Mouse (Mus musculus): ENCODE measurements around the gene Cyb5d1. TPM values are rescaled to one million over a fixed set of nuclear protein-coding genes. Genes with fewer than 3 reads are reported as not detected.

Gene Cyb5d1
- total RNA-seq, 4 experiments from 2014 or later = 37.5 to 51.2 (median 46.5) TPM

DNA sequence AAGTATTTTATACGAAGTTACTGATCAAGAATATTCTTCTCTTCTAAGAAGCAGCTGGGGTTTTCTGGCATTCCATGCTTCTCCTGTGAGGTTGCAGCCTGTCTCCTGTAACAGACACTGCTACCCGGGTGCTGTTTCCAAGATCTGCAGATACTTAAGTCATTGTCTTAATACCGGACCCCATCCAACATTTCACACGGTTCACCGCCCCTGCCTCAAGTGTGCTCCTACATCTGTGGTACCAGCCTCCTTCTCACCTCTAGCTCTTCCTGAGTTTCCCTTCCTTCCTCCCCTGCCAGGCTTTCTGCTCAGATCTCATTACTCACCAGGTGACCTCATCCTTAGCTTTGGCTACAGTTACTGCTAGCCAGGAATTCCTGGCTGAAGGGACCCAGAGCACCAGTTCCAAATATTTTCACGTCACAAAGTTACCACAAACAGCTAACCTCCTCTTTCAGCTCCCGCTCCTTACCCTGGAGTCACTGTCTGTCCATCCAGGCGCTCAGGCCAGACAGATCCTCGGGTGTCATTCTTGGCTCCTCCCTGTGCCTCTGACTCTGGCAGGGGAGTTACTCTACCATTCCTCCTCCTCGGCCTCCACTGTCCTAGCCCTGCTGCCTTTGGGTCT, 12.8 kb downstream of the Cyb5d1 start:
- DNase-seq (ENCODE audit: low spot score in 2 of 2) = no peak

DNA sequence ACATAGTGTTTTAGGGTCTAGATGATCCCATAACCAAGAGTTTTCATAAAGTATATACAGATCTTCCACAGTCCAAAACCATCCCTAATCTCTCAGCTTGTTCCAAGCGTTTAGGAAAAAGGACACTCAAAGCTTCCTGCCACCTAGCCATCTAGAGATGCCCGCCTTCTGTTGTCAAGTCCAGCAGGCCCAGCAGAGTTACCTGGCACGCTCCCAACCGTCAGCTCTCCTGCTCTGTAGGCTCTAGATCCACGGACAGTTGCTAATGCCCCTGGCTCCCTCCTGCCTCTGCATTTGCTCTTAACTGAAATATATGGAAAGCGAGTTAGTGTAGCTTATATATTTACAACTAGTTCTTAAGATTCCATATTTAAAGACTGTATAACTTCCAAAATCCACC, 14.1 kb downstream of the Cyb5d1 start:
- no peak for DNase-seq (ENCODE audit: low spot score in 2 of 2)

DNA sequence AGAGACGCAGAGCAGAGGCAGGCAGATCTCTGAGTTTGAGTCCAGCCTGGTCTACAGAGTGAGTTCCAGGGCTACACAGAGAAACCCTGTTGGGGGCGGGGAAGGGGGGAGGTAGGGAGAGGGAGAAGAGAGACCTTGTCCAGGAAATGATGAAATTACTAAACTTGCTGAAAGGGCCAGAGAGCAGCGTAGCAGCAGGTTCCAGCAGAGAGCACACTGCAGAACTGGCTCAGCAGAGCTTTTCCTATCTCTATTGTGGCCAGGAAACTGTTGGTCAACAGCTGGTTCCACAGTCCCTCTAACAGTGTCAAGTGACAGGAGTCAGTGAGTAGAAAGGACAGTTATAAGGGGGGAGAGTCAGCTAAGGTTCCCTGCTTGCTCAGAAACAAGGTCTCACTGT, 15.8 kb downstream of the Cyb5d1 start:
- no peak for DNase-seq (ENCODE audit: low spot score in 2 of 2)

DNA sequence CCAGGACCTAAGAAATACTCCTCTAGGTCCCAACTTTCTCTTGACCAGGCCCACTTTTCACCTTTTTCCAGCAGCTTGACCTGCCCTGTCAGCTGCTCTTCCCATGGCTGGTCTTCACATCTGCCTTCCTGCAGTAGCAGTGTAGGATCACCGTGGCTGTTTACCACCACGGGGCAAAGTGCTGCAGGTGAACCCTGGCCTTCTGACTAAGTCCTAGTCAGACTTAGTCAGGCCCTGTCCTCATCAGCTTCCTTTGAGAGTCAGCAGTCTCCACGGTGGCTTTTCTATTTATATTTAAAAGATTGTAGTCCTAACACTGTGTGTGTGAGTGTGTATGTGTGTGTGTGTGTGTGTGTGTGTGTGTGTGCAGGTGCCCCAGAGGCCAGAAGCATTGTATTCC, 17.7 kb downstream of the Cyb5d1 start:
- no peak for DNase-seq (ENCODE audit: low spot score in 2 of 2)

DNA sequence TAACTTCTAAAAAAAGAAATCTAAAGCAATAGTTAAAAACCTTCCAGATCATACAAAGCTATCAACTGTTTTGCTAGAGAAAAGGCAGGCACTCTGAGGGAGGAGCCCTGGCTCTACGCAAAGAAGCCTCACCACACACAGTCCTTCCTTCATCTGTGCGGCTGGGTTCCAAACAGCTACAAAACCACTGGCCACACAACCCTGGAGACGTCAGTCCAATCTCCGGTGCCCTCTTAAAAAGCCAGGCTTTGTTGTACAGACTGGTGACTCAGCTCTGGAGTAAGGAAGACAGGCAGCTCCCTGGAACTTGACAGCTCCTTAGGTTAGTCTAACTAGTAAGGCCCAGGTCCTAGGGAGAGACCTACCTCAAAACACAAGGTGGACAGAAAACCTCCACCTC, 19.8 kb downstream of the Cyb5d1 start:
- no peak for DNase-seq (ENCODE audit: low spot score in 2 of 2)

DNA sequence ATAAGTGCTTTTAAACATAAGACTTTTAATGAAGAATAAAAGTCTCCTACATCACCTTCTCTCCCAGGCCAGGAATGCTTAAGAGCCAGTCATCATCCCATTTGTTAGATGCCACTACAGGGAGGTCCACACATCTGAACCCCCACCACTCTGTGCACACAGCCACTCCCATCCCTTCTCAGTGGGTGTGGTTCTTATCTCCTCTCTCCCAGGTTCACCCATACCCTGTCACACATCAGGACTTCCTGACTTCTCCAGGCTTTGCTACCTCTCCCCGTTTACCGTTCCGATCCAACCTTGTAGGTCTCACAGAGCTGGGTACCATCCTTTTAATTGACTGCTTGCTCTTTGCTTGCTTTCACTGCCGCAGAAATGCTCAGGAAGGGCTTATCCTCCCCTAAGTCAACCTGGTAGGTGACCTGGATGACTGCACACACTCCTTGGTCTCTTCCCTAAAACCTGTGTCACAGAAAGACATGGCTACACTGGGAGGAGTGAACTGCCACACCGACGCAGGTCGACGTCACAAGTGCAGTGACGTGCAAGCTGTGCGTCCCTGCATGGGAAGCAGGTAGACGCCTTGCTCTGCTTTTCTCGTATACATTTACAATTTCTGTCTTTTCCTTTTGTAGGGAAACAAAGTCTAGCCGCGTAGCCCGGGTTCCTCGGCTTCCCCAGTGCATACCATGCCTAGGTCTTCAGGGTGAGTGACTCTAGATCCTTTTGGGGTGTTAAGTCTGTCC, 22.0 kb downstream of the Cyb5d1 start:
- no peak for DNase-seq (ENCODE audit: low spot score in 2 of 2)

DNA sequence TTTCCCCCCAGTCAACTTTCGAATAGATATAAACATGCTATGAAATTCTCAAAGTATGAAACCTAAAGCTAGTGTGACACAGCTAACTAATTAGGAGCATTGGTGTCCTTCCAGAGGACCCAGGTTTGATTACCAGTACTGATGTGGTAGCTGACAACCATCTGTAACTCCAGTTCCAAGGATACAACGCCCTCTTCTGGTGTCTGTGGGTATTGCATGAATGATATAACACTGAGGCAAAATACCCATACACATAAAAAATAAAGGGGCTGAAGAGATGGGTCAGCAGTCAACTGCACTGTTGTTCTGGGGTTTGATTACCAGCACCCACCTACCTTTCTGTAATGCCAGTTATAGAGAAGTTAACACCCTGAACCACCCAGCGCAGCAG, 22.7 kb downstream of the Cyb5d1 start:
- DNase-seq (ENCODE audit: low spot score in 2 of 2) = no peak

DNA sequence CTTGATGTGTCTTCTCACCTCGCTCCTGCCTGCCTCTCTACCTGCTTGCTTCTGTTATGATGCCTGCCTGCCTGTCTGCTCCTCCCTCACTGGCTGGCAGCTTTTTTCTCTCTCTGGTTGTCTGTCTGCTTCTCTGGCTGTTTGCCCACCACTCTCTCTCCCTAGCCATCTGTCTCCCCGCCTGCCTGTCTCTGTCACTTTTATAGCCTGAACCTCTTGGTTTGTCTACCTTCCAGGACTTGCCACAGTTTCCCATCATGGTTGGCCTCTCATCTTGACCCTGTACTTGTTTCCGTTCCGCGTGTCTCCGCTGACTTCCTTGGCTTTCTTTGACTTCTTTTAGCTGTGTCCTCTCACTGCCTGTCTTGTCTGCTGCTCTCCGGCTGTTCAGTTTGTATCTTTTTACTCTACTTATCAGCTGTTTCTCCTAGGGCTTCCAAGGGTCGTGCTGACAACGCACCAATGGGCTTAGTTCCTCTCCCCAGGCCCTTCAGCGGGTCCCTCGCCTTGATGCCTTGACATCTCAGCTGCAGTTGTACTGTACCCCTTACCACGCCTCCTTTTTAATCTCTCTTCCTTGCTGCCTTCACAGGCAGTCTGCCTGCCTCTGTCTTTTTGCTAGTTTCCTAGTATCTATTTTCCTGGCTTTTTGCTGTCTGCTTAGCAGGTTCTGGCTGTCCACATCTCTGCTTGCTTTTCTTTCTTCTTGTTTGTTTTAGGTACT, 23.2 kb downstream of the Cyb5d1 start:
- peak; percentile 82 to 87 for DNase-seq (ENCODE audit: low spot score in 2 of 2)

DNA sequence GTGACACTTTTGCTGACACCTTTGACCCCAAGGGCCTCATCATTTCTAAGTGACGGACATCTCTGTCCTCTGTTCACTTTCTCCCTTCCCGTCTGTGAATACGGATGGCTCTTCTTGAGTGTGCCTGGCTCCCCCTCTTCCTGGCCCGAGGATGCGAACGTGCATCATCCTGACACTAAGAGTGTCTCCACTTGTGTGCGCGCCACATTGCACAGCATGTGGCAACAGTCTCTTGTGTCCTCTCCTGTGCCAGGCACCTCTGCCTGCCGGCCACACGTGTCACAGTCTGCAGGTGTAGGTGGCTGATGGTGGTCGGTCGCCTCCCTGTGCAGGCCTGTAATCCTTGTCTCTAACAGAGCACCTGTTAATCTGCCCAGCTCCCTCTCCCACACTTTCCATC, 23.8 kb downstream of the Cyb5d1 start:
- DNase-seq (ENCODE audit: low spot score in 2 of 2) = no peak

DNA sequence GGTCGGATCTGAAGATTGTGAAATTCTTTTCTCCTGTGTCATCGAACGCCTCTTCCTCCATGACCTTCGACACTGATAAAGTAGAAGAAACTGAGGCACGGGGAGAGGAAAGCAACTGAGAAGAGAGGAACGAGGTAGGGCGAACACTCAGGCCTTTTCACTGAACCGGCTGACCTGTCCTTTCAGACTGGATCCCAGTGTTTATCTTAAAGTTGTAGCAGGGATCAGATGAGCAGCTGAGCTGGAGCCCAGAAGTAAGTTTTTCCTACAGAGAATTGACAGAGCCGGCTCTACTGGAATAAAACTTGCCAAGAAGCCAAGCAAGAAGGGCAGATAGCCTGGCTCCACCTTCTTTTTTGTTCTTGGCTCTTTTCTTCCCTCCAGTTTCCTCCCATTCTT, 24.6 kb downstream of the Cyb5d1 start:
- DNase-seq (ENCODE audit: low spot score in 2 of 2) = no peak

DNA sequence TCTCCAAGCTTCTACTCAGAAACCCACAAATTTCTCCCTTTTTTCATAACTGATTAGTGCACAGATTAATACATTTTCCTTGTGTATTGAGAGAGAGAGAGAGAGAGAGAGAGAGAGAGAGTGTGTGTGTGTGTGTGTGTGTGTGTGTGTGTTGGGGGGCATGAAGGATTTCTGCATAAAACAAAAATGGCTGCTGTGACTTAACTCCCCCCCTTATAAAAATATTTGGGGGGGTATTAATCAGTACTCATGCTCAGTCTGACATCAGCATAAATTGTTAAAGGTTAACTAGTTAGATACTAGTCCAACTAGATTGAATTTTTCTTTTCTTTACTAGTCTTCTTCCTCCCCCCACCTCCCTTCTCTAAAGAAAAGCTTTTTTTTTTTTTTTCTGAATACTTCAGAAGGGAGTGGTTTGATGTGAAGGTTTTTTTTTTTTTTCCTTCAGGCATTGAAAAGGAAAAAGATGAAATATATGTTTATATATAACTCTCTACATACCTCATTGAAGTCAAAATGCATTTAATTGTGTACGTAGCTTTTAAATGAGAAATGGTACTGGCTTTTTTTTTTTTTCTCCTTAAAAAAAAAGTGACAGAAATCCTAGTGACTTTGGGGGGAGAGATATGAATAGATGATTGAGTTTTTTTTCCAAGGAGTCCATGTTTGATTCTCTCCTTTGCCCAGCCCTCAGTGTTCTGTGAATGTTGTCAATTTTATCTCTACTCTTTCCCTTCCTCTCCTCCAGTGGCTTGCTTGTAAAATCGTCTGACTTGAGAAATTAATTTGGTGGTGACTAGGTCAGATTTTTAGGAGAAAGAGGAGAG, 25.2 kb downstream of the Cyb5d1 start:
- DNase-seq (ENCODE audit: low spot score in 2 of 2) = no peak

DNA sequence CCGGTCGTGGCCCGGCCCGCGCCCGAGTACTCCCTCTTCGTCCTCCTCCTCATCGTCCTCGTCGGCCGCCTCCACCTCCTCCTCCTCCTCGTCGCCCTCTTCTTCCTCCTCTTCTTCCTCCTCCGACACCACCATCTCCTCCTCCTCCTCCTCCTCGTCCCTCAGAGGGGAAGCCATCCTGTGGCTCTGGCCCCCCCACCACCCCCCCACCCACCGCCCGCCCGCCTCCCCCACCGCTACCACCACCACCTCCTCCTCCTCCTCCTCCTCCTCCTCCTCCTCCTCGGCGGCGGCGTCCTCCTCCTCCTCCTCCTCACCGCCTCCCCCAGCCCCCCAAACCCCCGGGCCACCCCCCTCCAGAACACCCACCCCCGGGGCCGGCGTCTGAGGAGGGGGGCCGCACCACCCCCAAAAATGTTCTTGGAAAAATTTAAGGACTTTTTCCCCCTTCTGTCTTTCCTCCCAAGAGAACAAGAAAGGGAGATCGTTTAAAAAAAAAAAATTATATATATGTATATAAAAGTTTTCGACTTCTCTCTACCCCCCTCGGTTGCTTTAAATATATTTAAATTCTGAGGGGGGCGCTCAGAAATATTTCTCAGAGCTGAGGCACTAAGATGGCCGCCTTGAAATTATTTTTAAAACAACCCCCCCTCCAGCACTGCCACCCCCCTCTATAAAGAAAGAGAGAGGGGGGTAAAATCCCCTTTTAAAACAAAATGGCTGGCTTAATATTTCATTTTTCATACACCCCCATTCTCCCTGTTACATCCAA, 26.0 kb downstream of the Cyb5d1 start, which contains the start of gene Chd3:
Gene Chd3 (minus strand): TSS at position 192 of the 775 bp plus-strand sequence.
- no peak for DNase-seq (ENCODE audit: low spot score in 2 of 2)

DNA sequence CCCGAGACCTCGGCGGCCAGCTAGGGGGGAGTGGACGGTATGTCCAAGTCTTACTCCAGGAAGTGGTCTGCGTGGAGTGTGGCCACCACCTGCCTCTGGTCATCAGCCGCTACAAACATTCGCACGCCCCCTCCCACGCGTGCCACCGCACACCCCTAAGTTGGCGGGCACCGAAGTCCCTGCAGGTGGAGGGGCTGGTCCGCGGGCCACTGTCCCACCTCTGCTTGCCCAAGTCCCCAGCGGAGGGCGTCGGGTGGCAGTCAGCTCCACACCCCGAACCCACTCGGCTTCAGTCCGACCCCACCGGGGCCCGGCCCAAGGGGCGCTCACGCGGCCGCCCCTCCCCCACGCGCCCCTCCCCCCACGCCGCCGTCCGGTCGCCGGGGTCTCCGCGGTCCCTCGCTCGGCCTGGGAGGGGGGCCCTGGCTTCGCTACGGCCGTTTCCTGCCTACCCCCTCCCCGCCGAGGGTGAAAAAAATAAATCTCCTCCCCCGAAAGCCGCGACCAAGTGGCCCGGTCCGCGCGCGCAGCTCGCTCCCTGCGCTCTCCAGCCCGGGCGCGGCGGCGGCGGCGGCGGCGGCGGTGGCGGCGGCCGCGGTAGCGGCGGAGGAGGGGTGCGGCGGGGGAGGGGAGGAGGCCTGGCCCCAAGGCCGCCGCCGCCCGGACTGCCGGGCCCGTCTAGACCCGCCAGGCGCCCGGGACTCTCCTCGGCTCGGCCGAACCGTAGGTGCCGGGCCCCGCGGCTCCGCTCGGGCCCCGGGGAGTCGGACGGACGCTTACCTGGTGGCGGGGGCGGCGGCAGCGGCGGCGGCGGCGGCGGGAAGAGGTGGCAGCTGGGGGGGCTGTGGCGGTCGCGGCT, 26.8 kb downstream of the Cyb5d1 start:
- DNase-seq (ENCODE audit: low spot score in 2 of 2) = peak in 1 of 2 experiments; percentile 41

DNA sequence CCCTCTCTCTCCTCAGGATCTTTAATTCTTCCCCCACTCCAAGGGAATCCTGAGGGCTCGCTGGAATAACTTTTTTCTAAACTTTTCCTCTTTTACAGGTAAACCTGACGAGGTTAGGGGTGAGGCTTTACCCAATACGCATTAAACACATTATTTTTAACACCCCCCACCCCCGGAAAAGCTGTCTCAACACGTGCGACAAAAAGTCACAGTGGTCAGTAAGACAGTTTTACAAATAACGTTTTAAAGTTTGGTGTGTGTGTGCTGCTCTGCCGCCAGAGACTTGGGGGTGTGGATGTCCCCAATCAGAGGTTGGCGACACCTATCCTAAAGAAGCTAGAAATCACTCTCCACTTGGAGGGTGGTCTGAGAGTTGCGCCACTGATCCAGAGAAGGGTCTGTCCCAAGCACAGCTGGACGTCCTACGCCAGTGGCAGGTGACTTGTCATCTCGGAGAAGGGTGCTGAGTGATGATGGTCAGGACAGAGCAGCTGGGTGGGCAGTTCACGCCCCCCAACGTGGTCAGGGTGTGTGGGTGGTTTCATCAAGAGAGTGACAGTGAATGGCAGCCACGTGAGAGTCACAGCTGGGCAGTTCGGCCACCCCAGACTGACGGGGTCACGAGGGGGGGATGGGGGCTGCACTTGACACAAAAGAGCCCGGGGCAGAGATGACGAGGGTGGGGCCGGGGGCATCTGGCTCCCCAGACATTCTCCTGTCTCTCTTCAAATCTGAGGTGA, 27.6 kb downstream of the Cyb5d1 start:
- DNase-seq (ENCODE audit: low spot score in 2 of 2) = no peak

DNA sequence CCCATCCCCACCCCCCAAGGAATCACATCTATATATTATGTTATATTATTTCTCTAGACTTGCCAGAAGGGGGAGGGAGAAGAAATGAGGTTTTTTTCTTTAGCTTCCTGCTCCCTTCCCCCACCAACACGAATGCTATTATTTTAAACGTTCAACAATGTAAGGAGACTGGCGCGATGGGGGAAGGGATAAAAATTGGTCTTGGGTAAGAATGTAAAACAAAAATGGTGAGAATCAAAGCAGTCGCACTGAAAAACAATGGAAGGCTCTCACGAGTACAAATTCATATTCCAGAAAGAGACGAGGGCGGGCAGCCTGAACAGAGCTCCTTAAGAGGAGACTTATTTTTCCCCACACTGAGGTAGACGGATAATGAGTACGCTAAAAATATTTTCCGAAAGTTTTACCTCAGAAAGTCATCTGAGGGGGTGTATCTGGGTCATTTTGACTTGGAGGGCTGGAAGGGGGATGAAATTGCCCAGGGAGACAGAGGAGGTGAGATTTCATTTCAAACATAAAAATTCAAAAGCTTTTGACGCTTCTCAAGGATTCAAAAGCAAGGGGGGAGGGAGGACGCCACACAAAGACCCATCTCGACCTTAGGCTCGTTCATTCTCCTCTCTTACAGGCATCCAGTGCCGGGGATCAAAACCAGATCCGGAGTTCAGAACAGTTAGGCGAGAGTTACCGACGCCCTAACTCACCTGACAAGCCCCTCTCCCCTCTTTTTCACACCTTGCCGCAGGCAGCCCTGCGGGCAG, 28.4 kb downstream of the Cyb5d1 start:
- DNase-seq (ENCODE audit: low spot score in 2 of 2) = no peak

DNA sequence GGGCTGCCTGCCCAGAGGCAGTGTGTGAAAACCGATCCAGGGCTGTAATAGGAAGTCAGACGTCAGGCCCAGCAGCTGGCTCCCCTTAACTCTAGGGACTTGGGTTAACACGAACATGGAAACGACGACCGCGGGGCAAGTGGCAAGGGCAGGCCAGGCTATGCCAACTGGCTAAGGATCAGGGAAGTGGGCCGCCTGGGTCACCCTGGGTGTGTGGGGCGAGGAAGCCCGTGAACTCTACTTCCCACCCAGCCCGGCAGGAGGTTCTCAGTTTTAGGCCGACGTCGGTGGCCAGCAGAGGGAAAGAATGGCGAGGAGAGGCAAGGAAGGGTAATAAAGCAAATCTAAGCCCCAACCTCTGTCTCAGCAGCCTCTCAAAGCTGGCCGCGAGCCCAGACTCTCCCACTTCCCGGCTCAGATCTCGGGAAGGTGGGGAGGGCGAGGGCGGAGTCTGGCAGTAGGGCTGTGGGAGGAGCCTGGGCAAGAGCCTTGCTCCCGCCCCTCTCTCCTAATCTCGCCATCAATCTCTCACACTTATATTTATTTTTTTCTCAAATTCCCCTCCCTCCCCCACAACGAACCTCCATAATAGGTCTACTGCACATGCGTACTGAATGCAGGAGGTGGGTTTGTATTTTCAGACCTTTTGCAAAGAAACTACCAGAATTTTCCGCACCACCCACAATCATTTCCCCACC, 29.1 kb downstream of the Cyb5d1 start:
- peak; percentile 92 to 93 for DNase-seq (ENCODE audit: low spot score in 2 of 2)

DNA sequence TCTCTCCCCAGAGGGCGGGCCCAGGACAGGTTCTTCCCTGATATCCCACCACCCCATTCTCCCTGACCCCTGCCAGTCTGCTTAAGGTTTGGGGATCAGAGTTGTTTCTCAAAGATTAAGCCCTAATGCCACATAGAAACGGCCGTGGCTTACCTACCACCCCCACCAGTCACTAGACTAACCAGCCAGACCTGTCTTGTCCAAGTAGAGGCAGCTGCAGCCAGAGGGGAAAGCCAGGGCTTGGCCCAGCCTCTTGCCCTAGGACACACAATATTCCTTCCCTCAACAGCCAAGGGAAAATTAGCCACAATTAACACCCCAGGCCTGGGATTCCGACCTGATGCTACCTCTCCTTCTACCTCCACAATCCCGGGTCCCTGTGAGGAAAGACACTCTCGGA, 29.7 kb downstream of the Cyb5d1 start:
- no peak for DNase-seq (ENCODE audit: low spot score in 2 of 2)

DNA sequence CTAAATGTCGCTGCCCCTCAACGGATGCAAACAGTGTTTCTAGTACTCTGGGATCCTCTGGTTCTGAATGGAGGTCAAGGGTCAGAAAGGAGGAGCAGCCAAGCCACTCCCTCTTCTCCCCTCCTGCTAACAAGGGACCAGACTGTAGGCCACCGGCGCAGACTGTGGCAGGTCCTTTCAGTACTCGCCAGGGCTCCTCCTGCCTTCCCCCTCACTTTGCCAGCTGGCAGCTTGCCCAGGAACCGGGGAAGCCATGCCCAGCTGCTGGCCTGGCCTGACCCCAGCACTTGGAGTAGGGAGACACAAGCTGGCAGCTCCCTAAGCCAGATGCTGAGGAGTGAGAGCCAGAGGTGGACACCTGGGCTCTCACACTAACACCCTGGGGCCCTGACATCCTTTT, 30.5 kb downstream of the Cyb5d1 start:
- DNase-seq (ENCODE audit: low spot score in 2 of 2) = peak; percentile 88 to 95
